Mouse (Mus musculus) limb, embryonic 11.5 days (tissue): ENCODE data around the gene Apold1. TPM values are rescaled to one million over a fixed set of nuclear protein-coding genes. Genes with fewer than 3 reads are reported as not detected.
A peak's percentile ranks its signal among the peaks of the same experiment; 100 is the strongest.

Experiments
- ATAC-seq: fragments of 200-750 bp; cut with Nextera tagmentation; 2 replicates; pipeline ENCODE4 v1.8.0; 2017; ENCODE audit warnings: low read depth; ENCODE audit not compliant: insufficient number of reproducible peaks, low FRiP score, low TSS enrichment
- DNase-seq: peaks from one replicate; pipeline ENCODE4 v3.0.0-alpha.2; 2015; ENCODE audit warnings: low spot score
- H3K27ac ChIP-seq: fragments of 300-500 bp; sonication (generic); replicated peaks from 2 replicates; pipeline ENCODE4 v1.5.1; 2014; ENCODE audit warnings: low read depth, mild to moderate bottlenecking, low read length
- H3K27me3 ChIP-seq: fragments of 300-500 bp; sonication (generic); 2 replicates; pipeline ENCODE4 v1.6.1; 2014; ENCODE audit warnings: mild to moderate bottlenecking, low read length, mixed read lengths; ENCODE audit not compliant: control insufficient read depth, insufficient read depth
- H3K36me3 ChIP-seq: fragments of 300-500 bp; sonication (generic); 2 replicates; pipeline ENCODE4 v1.6.1; 2014; ENCODE audit warnings: mild to moderate bottlenecking, low read length, moderate library complexity, mixed read lengths; ENCODE audit not compliant: control insufficient read depth, insufficient read depth
- H3K4me1 ChIP-seq: fragments of 300-500 bp; sonication (generic); 2 replicates; pipeline ENCODE4 v1.6.1; 2014; ENCODE audit warnings: low read length, mixed read lengths; ENCODE audit not compliant: control insufficient read depth, insufficient read depth
- H3K4me2 ChIP-seq: fragments of 300-500 bp; sonication (generic); 2 replicates; pipeline ENCODE4 v1.6.1; 2014; ENCODE audit warnings: low read depth, mild to moderate bottlenecking, moderate library complexity; ENCODE audit not compliant: severe bottlenecking
- H3K4me3 ChIP-seq: fragments of 300-500 bp; sonication (generic); 2 replicates; pipeline ENCODE4 v1.5.1; 2014; ENCODE audit warnings: low read depth, low read length
- H3K9ac ChIP-seq: fragments of 300-500 bp; sonication (generic); 2 replicates; pipeline ENCODE4 v1.6.1; 2014; ENCODE audit warnings: mild to moderate bottlenecking, low read length
- H3K9me3 ChIP-seq: fragments of 300-500 bp; sonication (generic); 2 replicates; pipeline ENCODE4 v1.6.1; 2016; ENCODE audit warnings: low read length; ENCODE audit not compliant: control insufficient read depth
- WGBS: fragments of 180-500 bp; shearing (Covaris S2); extraction: QIAGEN DNeasy Blood & Tissue Kit; methylation state at CpG from one replicate; pipeline ENCODE4 v1.1.7; 2014; 5-methylcytosine and 5-hydroxymethylcytosine counted together
- polyA plus RNA-seq: library from polyadenylated mRNA; unstranded; fragments of >200 nt; fragmentation: Nextera tagmentation; extraction: Ambion mirVana; gene quantifications from 2 replicates; pipeline ENCODE4 v1.2.1, GENCODE M21; 2014

Gene Apold1
- polyA plus RNA-seq, 1 experiment from 2014 or later, result 3.4 TPM

- ATAC-seq (no peak), DNase-seq (peak; percentile 70)
- H3K27ac ChIP-seq, result no peak overlapping the region
- 43% methylated on average over 13 of the region's 13 CpGs for WGBS
- no peak overlapping the region for H3K9ac ChIP-seq
- no peaks in the 10 kb centered on the region for H3K36me3 ChIP-seq
- no peak overlapping the region for H3K4me2 ChIP-seq
- no peaks in the 10 kb centered on the region for H3K4me1 ChIP-seq
- no peaks in the 10 kb centered on the region for H3K27me3 ChIP-seq
- H3K4me3 ChIP-seq, result no peak overlapping the region
- H3K9me3 ChIP-seq, result no peaks in the 10 kb centered on the region
These were observed 34.0 kb upstream of the Apold1 start for GRCm38 (mm10) chr6:134947311-134948087.

DNA sequence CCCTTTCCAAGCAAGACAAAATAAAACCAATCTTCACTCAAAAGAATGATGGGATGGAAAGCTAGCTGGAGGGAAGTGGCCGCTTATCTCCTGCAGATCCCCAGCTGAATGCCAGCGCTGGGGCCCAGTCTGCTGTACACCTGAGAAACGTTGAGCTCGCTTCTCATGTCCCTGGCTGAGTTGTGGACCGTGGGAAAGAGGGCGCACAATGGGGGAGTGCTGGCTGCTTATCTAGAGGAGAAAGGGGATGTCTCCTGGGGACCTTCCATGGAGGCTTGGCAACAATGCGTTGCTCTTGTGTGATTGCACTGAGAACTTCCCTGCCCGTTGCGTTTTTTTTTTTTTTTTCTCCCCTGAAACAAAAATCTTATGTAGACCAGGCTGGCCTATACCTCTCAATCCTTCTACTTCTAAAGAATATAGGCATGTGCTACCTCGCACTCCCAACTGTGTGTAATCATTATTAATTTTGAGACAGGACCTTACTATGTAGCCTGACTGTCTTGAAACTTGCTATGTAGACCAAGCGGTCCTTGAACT, 32.9 kb upstream of the Apold1 start:
- Histone ChIP-seq H3K4me2 (no peak overlapping the region), H3K9me3 (no peaks in the 10 kb centered on the region), H3K27me3 (no peaks in the 10 kb centered on the region), H3K27ac (no peak overlapping the region), H3K4me1 (no peaks in the 10 kb centered on the region), H3K4me3 (no peak overlapping the region), H3K9ac (no peak overlapping the region), H3K36me3 (no peaks in the 10 kb centered on the region)
- DNase-seq (no peak), ATAC-seq (no peak)
- 74% methylated on average over 11 of the region's 11 CpGs for WGBS

- Histone ChIP-seq H3K4me2 (no peak overlapping the region), H3K36me3 (no peaks in the 10 kb centered on the region), H3K4me3 (no peak overlapping the region), H3K27ac (no peak overlapping the region), H3K27me3 (no peaks in the 10 kb centered on the region), H3K9ac (no peak overlapping the region), H3K9me3 (no peaks in the 10 kb centered on the region), H3K4me1 (no peaks in the 10 kb centered on the region)
- DNase-seq (no peak), ATAC-seq (no peak)
- WGBS, result 93% methylated on average over 3 of the region's 3 CpGs
These were observed 32.3 kb upstream of the Apold1 start for GRCm38 (mm10) chr6:134949241-134949640.

DNA sequence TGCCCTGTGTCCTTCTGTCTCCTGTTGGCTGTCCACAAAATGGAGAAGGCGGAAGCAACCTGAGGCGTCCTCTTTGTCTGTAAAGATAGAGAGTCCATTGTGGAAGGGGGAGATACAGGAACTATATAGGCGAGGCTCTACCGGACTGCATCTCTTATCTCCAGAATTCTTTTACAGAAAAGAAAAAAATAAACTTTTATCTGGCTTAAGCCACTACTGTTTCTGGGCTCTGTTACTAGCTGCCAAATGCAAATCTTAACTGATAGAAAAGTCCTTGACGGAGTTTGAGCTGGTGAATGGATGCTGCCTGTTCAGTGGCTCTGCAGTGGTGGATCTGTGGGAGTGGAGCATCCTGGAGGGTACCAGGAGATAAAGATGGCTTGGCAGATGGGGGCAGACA, 30.2 kb upstream of the Apold1 start:
- Histone ChIP-seq H3K9me3 (no peaks in the 10 kb centered on the region), H3K27ac (no peak overlapping the region), H3K4me1 (no peaks in the 10 kb centered on the region), H3K4me2 (no peak overlapping the region), H3K4me3 (no peak overlapping the region), H3K36me3 (no peaks in the 10 kb centered on the region; the same call in 1 of the 2 replicates), H3K9ac (no peak overlapping the region), H3K27me3 (no peaks in the 10 kb centered on the region)
- ATAC-seq, result no peak
- DNase-seq, result no peak
- 88% methylated on average over 5 of the region's 5 CpGs for WGBS

DNA sequence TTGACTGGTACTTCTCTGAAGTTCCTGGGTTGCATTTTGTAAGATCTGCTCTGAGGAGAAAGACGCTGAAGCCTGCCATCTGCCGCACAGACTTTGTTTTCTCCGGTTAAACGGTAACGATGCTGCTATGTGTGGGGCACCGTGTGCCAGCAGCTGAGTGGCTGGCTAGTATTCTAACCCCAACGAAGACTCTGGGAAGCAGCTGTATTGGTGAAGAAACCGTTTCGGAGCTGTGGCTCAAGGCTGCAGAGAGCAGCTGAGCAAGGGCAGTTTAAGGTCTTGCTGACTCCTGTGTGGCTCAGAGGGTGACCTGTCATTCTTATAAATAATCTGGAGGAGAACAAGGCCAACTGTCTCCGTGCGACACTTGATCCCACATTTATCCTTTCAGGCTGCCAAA, 27.5 kb upstream of the Apold1 start:
- WGBS, result 69% methylated on average over 11 of the region's 11 CpGs

DNA sequence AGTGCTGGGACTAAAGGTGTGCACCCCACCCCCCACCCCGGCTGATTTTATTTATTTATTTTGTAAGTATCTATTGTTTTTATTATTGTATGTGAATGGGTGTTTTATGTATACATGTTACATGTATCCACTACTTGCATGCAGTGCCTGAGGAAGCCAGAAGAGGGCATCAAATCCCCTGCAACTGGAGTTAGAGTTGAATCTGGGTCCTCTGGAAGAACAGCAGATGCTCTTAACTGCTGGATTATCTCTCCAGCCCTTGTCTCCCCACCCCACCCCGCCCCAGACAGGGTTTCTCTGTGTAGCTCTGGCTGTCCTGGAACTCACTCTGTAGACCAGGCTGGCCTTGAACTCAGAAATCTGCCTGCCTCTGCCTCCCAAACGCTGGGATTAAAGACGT, 25.1 kb upstream of the Apold1 start:
- no peaks in the 10 kb centered on the region for H3K27me3 ChIP-seq
- no peaks in the 10 kb centered on the region for H3K9me3 ChIP-seq
- WGBS, result 82% methylated on average over 2 of the region's 4 CpGs
- H3K4me1 ChIP-seq, result no peaks in the 10 kb centered on the region
- no peak overlapping the region for H3K4me2 ChIP-seq
- no peak overlapping the region for H3K4me3 ChIP-seq
- no peak for ATAC-seq
- H3K36me3 ChIP-seq, result no peaks in the 10 kb centered on the region; the same call in 1 of the 2 replicates
- no peak overlapping the region for H3K27ac ChIP-seq
- no peak for DNase-seq
- no peak overlapping the region for H3K9ac ChIP-seq

More for the DNA sequence above, 27.5 kb upstream of the Apold1 start:
- Histone ChIP-seq H3K4me2 (no peak overlapping the region), H3K9me3 (no peaks in the 10 kb centered on the region), H3K4me3 (no peak overlapping the region), H3K9ac (no peak overlapping the region), H3K27ac (no peak overlapping the region), H3K36me3 (no peaks in the 10 kb centered on the region; the same call in 1 of the 2 replicates), H3K27me3 (no peaks in the 10 kb centered on the region), H3K4me1 (no peaks in the 10 kb centered on the region)
- DNase-seq (no peak), ATAC-seq (no peak)

- H3K27ac ChIP-seq, result no peak overlapping the region
These were observed 20.2 kb upstream of the Apold1 start for GRCm38 (mm10) chr6:134961286-134961685.

GRCm38 (mm10) chr6:134961858-134962517, 19.5 kb upstream of the Apold1 start:
- WGBS, result 49% methylated on average over 9 of the region's 9 CpGs
- no peak for DNase-seq
- no peaks in the 10 kb centered on the region for H3K4me1 ChIP-seq
- H3K4me2 ChIP-seq, result no peak overlapping the region
- no peaks in the 10 kb centered on the region for H3K27me3 ChIP-seq
- H3K4me3 ChIP-seq, result no peak overlapping the region
- no peaks in the 10 kb centered on the region for H3K9me3 ChIP-seq
- ATAC-seq, result no peak
- H3K27ac ChIP-seq, result no peak overlapping the region
- H3K9ac ChIP-seq, result no peak overlapping the region
- no peaks in the 10 kb centered on the region for H3K36me3 ChIP-seq

More at GRCm38 (mm10) chr6:134961286-134961685, 20.2 kb upstream of the Apold1 start:
- H3K27me3 ChIP-seq, result no peaks in the 10 kb centered on the region
- ATAC-seq (no peak), DNase-seq (no peak)
- H3K9me3 ChIP-seq, result no peaks in the 10 kb centered on the region
- H3K4me1 ChIP-seq, result no peaks in the 10 kb centered on the region
- H3K4me3 ChIP-seq, result no peak overlapping the region
- no peak overlapping the region for H3K4me2 ChIP-seq
- H3K36me3 ChIP-seq, result no peaks in the 10 kb centered on the region; the same call in 1 of the 2 replicates
- WGBS, result 66% methylated on average over 5 of the region's 5 CpGs
- no peak overlapping the region for H3K9ac ChIP-seq
